Mouse (Mus musculus) CH12.LX (cell line): ENCODE data around the gene Prkag2.

Experiments
- CHD1 ChIP-seq: IDR thresholded peaks from 2 replicates; pipeline ENCODE4 v1.6.1; 2012; ENCODE audit warnings: low read depth, low read length, improper control_type of control experiment, inconsistent platforms
- POLR2A ChIP-seq: IDR thresholded peaks from 2 replicates; pipeline ENCODE4 v1.6.1; 2011; ENCODE audit warnings: low read depth, mild to moderate bottlenecking, improper control_type of control experiment, low read length
- USF1 ChIP-seq: IDR thresholded peaks from 2 replicates; pipeline ENCODE4 v1.6.1; 2014; ENCODE audit warnings: low read depth, mild to moderate bottlenecking, inconsistent platforms, low read length, improper control_type of control experiment

- TF ChIP-seq POLR2A (no peak), USF1 (no peak), CHD1 (no peak)
These were observed 276.5 kb downstream of the Prkag2 start for GRCm38 (mm10) chr5:24823864-24824405.
